Mouse (Mus musculus): ENCODE measurements around the gene Cyp4a10.
A peak's percentile ranks its signal among the peaks of the same experiment; 100 is the strongest.

GRCm38 (mm10) chr4:115563401-115563800 lies 45.3 kb downstream of the Cyp4a10 start, which contains the start of gene Cyp4a31:
- TF ChIP-seq POLR2A (IDR thresholded peaks at IDR 0.05; ENCODE audit: low read depth, low read length) (peak; percentile 12), CTCF (conservative IDR thresholded peaks at IDR 0.05; ENCODE audit: insufficient read depth, insufficient read length, low read depth, low read length) (no peak)
